Mouse (Mus musculus) T-helper 2 cell (primary cell): ENCODE measurements around the gene Zfhx3.

Experiments
- in situ Hi-C: fragments of 300-600 bp; cut with MboI, MseI; formaldehyde crosslinking; loops from one replicate; pipeline ENCODE4 v1.15.1; 2025; ENCODE audit warnings: high pct_unique_total_duplicates

Gene Zfhx3

DNA sequence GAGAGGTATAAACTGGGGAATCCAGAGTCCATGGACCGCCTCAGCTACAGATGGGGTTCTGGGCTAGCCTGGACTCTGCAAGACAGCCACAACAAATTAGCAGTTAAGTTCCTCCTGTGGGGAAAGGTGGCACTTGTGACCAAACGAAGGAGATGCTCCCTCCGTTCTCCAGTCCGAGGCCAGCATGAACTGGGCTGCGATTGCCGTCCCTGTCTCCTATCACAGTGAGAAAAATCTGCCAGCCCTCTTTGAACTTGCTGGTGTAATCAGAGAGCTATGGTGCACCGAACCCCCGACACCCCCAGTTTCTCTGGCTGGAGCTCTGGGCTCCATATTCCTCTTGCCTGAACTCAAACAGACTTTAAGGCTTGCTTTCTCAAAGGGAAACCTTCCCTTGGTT lies 945.4 kb downstream of the Zfhx3 start:
- in situ Hi-C loops, result no loop called here

DNA sequence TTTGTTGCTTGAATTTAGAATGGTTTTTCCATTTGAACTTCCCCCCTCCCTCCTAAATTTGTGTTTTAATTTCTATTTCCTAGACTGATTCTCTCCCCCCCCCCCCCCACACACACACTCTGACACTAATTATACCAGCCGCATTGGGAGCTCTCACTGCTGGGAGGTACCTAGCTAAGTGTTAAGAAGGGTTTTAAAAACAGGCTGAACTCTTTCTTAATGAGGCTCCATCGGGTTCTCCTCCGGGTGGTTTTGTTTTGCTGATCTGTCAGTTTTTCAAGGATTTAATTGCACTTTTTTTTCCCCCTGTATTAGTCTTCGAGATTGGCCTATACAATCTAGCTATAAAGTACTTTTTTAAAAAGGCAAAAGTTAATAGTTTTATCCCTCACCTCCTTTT lies 946.5 kb downstream of the Zfhx3 start:
- in situ Hi-C loops, result no loop called here

DNA sequence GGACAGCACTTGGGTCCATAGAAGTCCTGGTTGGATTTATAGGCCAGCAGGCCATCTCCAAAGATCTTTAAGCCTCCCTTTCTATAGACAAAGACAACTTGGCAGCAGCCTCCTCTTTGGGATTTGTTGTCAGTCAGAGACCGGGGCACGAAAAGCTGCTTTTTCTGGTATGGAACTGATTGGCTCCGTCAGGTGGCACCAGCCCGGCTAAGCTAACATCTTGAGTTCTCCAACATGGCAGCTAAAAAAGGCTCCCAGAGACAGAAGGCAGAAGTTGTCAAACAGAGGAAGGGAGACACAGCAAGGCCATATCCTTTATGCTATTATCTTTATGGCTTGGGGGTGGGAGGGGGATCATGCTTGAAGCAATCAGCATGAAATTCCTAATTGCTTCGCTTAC lies 947.0 kb downstream of the Zfhx3 start:
- in situ Hi-C loops, result no loop called here

DNA sequence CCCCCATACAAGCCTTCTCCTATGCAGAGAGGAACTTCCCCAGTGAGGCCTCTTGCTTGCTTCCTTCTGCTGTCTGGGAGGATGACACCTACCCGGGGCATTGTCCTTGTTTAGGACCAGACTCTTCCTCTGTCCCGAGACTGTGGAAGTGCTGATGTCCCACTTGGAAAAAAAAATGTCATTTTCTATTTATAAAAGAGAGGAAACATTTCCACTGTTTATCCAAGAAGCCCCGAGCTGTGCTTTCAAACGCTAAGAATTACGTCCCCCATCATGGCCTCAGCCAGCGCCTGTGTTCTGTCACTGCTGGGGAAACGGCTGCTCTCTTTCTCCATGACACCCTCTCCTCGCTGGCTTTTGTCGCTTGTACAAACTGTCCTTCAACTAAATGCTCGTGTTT lies 951.8 kb downstream of the Zfhx3 start:
- in situ Hi-C loops, result loop anchor here (10.0 kb wide), 1 partner anchor 1331 kb away; no protein-coding TSS in a partner anchor

DNA sequence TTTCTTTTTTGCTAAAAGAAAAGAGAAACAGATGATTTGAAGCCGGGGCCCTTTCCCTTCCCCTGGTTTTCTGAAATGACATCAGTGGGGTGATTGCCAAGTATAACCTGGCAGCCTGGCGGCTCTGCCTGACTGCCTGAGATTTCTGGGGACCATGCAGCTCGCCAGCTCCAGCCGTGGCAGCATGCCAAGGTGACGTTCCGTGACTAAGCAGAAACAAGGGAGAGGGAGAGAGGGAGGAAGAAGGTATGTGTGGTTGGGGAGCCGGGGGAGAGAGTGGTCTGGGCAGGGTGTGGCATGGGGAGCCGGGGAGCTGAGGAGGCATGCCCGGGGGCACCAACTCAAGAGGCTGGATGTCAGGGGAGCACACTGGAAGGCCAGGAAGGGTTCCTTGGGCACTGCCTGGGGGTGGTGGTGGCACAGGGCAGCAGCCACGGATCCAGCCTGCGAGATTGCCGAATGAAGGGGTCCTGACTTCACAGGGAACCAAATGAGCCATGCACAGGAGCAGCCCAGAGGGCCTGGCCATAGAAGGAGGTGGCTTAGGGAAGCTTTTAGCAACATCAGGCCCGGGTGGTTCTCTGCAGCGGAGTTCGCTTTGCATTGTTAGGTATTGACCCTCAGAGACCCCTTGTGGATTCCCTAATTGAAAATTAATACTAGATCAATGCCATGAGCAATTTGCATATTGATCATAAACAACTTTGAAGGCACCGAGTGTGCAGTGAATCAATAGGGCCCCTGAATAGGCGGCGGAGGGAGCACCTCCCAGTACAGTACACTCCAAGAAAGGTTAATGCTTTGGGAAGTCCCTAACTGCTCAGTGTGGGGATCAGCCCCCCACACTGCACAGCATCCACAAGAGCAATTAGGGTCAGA lies 954.3 kb downstream of the Zfhx3 start:
- in situ Hi-C loops, result loop anchor here (10.0 kb wide), 1 partner anchor 1328 kb away; no protein-coding TSS in a partner anchor

DNA sequence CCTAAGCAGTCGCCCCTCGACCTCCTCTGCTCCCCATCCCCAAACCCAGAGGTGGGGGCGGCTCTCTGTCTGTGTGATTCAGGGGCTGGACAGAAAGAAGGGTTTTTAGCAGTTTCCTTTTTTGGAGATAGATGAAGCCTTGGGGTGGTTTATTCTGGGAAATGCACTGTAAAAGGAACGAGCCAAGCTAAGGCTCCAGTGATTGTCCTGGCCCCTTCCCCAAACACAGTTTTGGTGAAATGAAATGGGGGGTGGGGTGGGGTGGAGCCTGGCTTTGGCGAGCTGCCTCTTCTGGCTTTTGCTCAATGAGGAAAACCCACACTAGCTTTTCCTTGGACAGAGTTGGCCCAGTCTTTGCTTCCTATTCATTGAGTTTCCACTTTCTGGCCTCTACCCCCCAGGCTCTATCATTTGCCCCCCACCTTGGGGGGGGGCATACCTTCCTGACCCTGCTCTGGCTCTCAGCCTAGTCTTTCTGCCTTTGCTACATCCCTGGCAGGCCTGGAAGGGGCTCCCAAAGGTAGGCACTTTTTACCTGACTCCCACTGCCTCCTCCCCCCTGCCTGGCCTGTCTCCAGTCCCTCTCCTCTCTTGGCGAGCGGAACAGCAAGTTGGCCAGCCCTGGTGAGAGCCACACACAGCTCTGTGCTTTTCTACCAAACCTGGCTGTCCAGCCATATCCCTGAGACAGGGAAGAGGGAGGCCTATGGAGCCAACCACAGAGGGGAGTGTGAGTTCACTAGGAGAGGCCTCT lies 955.1 kb downstream of the Zfhx3 start:
- in situ Hi-C loops, result loop anchor here (10.0 kb wide), 1 partner anchor 1327 kb away; no protein-coding TSS in a partner anchor

DNA sequence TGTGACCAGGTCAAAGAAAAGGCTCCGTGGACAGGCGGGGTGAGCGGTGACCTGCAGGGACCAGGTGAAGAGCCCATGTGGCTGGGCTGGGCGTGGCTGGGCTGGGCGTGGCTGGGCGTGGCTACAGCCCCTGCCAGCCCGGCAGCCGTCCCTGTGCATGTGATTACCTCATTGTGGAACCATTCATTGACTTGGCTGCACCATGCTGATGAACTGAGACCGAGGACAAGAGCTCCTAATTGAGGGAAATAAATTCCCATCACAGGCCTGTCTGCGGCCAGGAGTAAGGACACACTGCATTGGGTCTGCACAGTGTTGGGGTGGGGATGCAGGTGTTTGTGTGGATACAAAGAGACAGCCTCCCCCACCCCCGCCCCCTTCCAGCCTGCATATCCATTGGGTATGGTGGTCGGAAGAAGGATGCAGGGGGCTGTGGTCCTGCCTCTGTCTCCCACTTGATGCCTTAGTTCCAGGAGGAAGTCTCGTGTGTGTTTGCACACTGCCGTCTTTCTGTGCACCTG lies 956.9 kb downstream of the Zfhx3 start:
- in situ Hi-C loops, result loop anchor here (10.0 kb wide), 1 partner anchor 1325 kb away; no protein-coding TSS in a partner anchor

DNA sequence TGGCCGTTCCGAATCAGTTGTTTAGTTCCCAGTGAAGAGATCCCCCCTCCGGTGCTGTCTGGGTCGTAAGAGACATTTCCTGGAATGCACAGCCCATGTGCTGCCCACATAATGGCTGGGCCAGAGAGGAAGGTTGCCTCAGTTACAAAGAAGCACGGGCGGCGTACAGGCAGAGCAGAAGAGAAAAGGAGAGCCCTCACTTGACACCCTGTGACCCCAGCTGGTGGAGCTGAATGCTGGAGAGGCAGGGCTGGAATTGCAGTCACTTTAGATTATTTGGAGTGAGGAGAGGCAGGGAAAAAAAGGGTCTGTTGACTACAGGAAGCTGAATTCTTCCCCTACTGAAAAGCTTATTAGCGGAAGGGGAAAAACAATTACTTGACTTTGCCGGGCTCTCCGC lies 958.1 kb downstream of the Zfhx3 start:
- in situ Hi-C loops, result no loop called here

DNA sequence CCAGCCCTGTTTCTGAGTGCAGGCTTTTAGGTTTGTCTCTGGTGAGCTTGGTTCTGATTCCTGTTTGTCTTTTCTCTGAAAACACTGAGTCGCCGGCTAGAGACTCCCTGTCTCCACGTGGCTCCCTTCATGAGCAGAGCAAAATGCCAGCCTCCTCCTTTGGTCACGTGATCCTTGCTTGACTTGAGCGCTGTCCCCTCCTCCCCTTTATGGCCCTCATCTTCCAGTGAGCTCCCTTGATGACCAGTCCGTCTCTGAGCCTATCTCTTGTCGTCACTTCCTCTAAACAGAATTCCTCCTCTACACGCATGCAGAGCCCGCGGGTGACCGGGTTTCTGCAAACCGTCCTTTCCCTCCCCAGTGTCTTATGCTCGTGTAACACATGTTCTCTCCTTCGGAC lies 958.8 kb downstream of the Zfhx3 start:
- in situ Hi-C loops, result no loop called here

DNA sequence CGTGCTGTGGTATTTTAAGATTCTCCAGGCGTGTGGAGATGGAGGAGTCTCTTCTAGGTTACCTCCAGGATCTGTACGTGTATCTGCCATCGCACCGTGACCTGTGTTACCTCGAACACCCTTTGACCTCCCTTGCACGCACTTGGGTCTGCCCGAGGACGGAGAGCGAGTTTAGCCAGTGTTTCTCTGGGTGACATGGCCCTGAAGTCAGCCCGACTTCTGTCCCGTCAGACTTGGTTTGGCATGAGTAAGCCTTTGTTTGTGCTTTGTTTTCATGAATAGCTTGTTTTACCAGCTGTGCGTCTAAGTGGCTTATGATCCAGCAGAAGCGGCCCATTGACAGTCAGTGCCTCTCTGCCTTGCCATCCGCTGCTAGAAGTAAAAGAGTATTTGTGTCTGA lies 961.1 kb downstream of the Zfhx3 start:
- in situ Hi-C loops, result no loop called here

DNA sequence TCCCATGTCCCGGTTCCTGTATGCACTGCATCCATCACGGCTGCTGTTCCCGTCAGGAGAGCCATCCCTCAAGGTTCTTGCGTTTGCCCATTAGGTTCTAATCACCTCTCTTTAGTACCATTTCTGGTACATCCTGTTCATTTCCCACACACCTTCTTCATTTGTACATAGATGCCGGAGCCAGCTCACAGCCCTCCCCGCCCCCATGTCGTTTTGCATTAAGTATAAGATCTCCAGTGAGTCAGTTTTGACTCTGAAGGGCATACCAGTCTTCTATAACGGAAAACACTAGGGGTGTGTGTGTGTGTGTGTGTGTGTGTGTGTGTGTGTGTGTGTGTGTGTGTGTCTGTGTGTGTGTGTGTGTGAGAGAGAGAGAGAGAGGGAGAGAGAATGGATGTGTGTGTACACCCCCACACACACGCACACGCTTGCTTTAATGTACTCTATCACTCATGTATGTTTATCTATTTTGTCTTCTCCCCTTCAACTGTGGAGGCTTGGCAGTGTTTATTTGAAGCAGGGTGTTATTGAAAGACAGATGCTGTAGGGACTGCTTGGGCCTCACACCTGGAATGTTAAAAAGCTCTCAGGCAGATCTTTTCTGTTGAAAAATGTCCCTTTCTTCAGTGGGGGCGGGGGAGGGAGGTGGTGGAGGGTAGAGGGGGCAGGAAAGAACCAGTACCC lies 962.0 kb downstream of the Zfhx3 start:
- in situ Hi-C loops, result no loop called here

DNA sequence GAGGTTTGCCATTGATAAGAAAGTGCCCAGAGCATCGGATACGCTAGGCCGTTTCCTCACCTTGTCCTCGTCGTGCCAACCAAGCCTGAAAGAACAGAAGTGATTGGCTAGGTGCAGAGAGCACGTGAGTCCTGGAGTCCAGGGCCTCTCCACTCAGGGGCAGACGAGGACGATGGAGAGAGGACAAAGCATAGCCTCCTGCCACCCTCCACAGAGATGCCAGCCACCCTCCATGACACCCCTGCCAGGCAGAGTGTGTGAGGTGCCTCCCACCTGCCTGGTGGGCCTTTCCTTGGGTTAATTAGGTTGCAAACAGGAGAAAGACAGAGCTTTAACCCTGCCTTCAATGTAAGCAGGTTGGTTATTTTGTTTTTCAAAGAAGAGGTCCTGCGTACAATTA lies 965.6 kb downstream of the Zfhx3 start:
- in situ Hi-C loops, result no loop called here

DNA sequence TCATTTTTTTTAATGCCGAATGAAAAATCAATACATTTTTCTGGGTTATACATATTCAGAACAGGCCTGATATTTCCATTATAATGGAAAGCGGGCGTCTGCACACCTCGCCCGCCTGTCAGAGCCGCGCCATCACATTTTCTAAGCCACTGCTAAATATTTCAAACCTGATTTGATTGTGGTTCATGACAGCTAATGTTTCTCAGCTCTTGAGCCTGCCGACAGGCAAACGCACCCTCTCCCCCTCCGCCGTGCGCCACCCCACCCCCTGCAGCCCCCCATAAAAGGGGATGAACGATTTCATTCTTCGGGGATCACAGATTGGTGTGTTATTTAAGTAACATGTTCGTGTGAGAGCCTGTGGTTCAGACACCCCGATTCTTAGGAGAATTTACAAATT lies 966.1 kb downstream of the Zfhx3 start:
- in situ Hi-C loops, result no loop called here

DNA sequence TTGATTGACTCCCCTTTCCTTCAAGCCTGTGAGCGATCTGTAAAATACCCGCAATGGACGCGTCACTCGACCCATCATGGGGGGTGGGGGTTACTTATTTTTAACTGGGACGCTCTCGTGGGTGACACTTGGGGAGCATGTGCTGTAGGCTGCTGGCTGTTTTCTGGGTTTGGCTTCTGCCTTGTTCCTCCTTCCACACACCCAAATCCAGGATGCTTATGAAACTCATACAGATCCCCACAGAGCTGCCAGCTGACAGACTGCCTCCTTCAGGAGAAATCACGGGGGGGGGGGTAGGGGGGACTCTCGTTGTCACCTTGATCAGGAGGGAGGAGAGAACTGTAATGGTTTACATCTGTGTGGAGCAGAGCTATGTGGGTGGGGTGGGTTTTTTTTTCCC lies 966.6 kb downstream of the Zfhx3 start:
- in situ Hi-C loops, result no loop called here

DNA sequence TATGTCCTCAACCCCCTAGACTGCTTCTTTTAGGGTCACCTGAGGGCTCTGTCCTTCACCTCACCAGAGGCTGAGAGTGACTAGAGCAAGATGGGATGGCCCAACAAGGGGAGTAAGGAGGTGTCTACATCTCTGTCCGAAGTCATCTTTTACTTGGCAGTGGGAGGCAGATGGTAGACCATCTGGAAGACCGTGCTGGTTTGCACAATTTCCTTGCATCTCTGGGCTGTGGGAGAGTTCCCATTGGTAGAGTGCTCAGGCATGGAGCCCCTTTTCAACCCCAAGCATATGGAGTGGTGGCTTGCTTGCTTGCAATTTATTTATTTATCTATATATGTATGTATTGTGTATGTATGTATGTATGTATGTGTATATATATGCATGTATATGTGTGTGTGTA lies 967.0 kb downstream of the Zfhx3 start:
- in situ Hi-C loops, result no loop called here

DNA sequence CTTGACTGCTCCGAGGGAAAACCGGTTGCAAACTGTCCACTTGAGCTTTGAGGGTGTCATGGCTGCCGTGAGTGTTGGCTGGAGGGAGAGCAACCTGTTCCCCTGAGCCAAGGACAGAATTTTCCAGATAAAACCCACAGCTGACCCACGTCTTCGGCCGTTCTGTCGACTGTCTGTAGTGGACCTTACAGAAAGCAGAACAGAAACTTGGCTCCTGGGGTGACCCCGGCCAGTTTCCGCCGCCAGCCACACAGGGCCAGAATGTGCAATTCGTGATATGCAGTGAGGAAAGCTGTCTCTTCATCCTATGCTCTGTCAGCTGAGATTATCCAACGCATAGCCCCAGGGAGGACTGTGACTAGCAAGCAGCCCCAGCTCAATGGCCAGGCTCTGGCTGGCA lies 968.4 kb downstream of the Zfhx3 start:
- in situ Hi-C loops, result no loop called here

DNA sequence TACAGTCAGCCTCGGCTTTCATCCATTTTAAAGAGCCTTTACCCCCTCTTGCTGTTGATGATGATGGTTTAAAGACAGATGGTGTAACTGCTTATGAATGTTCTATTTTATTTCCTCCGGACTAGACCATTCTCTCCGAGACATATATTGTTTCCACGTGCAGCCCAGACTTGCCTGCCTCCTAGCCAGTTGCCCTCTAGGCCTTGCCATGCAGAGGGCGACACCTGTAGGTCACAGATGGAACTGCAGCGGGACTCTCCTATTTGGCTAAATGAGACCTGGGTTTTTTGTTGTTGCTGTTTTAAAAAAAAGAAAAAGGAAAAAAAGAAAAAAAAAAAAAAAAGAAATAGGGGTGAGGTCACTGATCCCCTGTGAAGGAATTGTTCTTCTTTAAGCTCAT lies 969.1 kb downstream of the Zfhx3 start:
- in situ Hi-C loops, result no loop called here

DNA sequence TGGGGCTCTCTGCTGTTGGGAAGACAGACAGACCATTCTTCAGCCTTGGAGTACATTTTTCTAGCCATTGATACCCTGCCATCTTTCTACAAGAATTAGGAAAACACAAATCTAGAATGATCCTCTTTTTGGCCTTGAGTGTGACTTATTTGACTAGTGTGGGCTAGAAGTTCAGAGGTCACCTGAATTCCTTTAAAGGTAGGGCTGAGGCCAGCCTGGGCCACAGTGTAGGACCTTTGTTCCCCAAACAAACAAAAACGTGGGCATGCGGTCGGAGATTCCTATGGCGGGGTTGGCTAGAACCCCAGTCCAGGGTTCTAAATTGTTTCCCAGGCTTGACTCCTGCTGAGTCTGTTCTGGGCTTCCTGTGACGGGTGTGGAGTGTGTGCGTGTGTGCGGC lies 970.6 kb downstream of the Zfhx3 start:
- in situ Hi-C loops, result no loop called here

DNA sequence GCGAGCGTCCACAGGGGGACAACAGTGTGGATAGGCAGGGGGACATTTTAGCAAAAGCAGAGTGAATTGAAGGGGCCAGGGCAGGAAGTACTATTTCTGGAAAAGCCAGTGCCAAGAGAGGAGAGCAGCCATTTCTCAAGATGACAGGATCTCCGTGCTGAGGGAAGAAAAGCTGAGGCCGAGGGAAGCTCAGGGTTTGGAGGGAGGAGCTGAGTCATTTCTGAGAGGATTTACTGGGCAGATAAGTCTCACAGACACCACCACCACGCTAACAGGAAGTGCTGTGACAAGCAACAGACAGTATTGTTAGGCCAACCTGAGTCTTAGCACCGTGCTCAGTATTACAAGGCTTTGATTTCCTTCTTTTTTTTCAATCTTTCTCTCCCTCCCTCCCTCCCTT lies 973.0 kb downstream of the Zfhx3 start:
- in situ Hi-C loops, result no loop called here

DNA sequence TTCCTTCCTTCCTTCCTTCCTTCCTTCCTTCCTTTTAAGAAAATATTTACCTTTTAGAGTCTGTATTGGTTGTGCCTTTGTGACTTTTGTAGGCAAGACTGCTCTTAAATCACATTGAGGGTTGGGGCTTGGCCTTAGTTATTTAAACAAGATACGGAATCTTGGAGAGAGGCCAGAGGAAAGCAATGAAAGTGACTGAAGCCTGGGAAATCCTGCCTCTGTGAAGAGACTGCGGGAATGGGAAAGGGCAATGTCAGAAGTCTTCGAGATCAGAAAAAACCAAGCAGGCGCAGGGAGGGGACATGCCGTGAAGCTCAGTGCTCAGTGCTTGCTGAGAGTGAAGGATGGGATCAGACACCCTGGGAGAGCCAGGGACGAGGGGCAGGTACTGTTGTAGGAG lies 973.4 kb downstream of the Zfhx3 start:
- in situ Hi-C loops, result no loop called here

DNA sequence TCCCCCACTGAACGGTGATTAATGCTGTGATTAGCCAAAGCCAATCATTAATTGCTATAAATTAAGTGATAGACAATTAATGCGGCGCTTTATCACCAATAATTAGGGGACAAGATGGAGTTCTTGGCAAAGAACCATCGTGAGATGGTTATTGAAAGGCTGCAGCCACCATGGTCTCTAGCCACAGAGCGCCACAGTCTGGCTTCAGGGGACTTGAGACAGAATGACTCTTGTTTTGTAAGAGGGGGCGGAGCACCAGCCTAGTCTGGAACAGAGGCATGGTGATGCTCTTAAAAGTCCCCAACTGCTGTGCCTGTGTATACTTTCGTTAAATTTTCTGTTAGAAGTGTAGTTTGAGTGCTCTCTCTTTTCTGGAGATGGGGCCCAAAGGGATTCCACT lies 977.7 kb downstream of the Zfhx3 start:
- in situ Hi-C loops, result no loop called here

DNA sequence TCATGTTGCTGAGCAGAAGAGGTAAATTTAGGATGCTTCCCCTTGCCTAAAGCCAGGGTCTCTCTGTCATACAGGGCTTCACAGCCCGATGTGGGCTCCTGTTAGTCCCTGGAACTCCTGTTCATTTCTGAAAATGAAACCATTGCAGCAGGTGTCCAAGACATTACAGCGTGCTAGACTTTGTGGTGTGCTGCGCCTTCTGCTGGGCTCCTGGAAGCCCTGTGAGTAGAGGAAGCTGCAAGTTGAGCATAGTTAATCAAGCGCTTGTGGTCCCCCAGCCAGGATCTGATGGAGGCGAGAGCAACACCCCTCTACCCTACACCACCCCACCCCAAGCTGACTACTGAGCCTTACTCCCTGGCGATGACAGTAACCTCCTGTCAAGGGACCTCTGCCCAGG lies 980.7 kb downstream of the Zfhx3 start:
- in situ Hi-C loops, result no loop called here
